In genomic region chr7:44747115-44747514, GRCm38 (mm10) we compare ENCODE assay signal across 11 mouse cellular contexts. TPM values are rescaled to one million over a fixed set of nuclear protein-coding genes. Genes with fewer than 3 reads are reported as not detected.
A peak's percentile ranks its signal among the peaks of the same experiment; 100 is the strongest.
DNase-seq lines count a peak whose midpoint lies in the region; ATAC-seq and TF ChIP-seq lines count a peak whose summit lies in the region.
"Had no signal": no experiment of that assay in that cellular context is flagged by ENCODE, and none has a peak within 500 bp of the region (broad histone marks: within the 10 kb centered on the region; RNA-seq: fewer than 3 reads in every experiment).

No protein-coding gene starts in this region.

- WGBS in liver, embryonic 11.5 days, result 72% methylated on average over 4 of the region's 4 CpGs
- WGBS in forebrain, embryonic 13.5 days, result 65% methylated on average over 4 of the region's 4 CpGs
- WGBS in liver, postnatal 0 days (ENCODE audit: insufficient replicate concordance), result 68% methylated on average over 4 of the region's 4 CpGs

- H3K36me3 ChIP-seq in erythroblast, embryonic 14.5 days (ENCODE audit: control insufficient read depth), result peaks cover 15% of the 10 kb centered on the region
- no peaks in the 10 kb centered on the region; the same call in 1 of the 2 replicates for H3K36me3 ChIP-seq in liver, embryonic 11.5 days (ENCODE audit: control insufficient read depth, insufficient read depth, low read length)
- H3K36me3 ChIP-seq in forebrain, embryonic 13.5 days (ENCODE audit: poor library complexity, severe bottlenecking), result peaks cover 2% of the 10 kb centered on the region
- peaks cover 3% of the 10 kb centered on the region; the same call in 1 of the 2 replicates for H3K36me3 ChIP-seq in liver, postnatal 0 days (replicated peaks; ENCODE audit: insufficient read depth, low read length)

- TF ChIP-seq EP300 in liver, postnatal 0 days (IDR thresholded peaks at IDR 0.05; ENCODE audit: low read depth), result no peak

- H3K9me3 ChIP-seq in erythroblast, embryonic 14.5 days (ENCODE audit: control insufficient read depth, low read length), result 0 out of 2 replicates have a peak, but pooled peaks cover under 1% of the 10 kb centered on the region
- H3K9me3 ChIP-seq in liver, embryonic 11.5 days (ENCODE audit: control insufficient read depth, low read length), result no peaks in the 10 kb centered on the region
- no peaks in the 10 kb centered on the region for H3K9me3 ChIP-seq in forebrain, embryonic 13.5 days (replicated peaks)
- no peaks in the 10 kb centered on the region for H3K9me3 ChIP-seq in liver, postnatal 0 days (ENCODE audit: low read length)

- H3K4me3 ChIP-seq in erythroblast, embryonic 14.5 days (replicated peaks), result peak overlapping the region; percentile 80
- H3K4me3 ChIP-seq in liver, embryonic 11.5 days (ENCODE audit: low read depth, low read length), result peak overlapping the region; percentile 70
- H3K4me3 ChIP-seq in forebrain, embryonic 13.5 days, result no peak overlapping the region
- H3K4me3 ChIP-seq in liver, postnatal 0 days (ENCODE audit: low read depth, low read length), result no peak overlapping the region

- H3K4me1 ChIP-seq in erythroblast, embryonic 14.5 days (ENCODE audit: control insufficient read depth), result peaks cover 57% of the 10 kb centered on the region
- H3K4me1 ChIP-seq in liver, embryonic 11.5 days (replicated peaks; ENCODE audit: control insufficient read depth, insufficient read depth, low read length), result peaks cover 18% of the 10 kb centered on the region
- peaks cover 30% of the 10 kb centered on the region for H3K4me1 ChIP-seq in forebrain, embryonic 13.5 days
- H3K4me1 ChIP-seq in liver, postnatal 0 days (ENCODE audit: insufficient read depth), result peaks cover 24% of the 10 kb centered on the region

- no peak for DNase-seq in liver, embryonic 11.5 days (ENCODE audit: low spot score)
- DNase-seq in liver, result no peak
- no peak for DNase-seq in liver, postnatal 0 days
- DNase-seq in adrenal gland, postnatal 10 days, result no peak
- no peak for DNase-seq in frontal cortex, adult 2 months (ENCODE audit: extremely low spot score in 1 of 2, low spot score in 1 of 2)

- H3K27me3 ChIP-seq in erythroblast, embryonic 14.5 days (ENCODE audit: control insufficient read depth), result peaks cover 14% of the 10 kb centered on the region
- H3K27me3 ChIP-seq in liver, embryonic 11.5 days (replicated peaks; ENCODE audit: control insufficient read depth, insufficient read depth, low read length), result no peaks in the 10 kb centered on the region
- no peaks in the 10 kb centered on the region for H3K27me3 ChIP-seq in forebrain, embryonic 13.5 days
- no peaks in the 10 kb centered on the region for H3K27me3 ChIP-seq in liver, postnatal 0 days (ENCODE audit: insufficient read depth, low read length)

- TF ChIP-seq CTCF in liver, postnatal 0 days (IDR thresholded peaks at IDR 0.05; ENCODE audit: low read depth), result no peak

- H3K9ac ChIP-seq in liver, embryonic 11.5 days (ENCODE audit: low read depth, low read length), result no peak overlapping the region
- H3K9ac ChIP-seq in forebrain, embryonic 13.5 days, result no peak overlapping the region
- no peak overlapping the region for H3K9ac ChIP-seq in liver, postnatal 0 days (replicated peaks)

- H3K27ac ChIP-seq in liver, embryonic 11.5 days (ENCODE audit: low read depth, low read length), result no peak overlapping the region
- no peak overlapping the region for H3K27ac ChIP-seq in forebrain, embryonic 13.5 days
- no peak overlapping the region for H3K27ac ChIP-seq in liver, postnatal 0 days (ENCODE audit: low read depth)

- no peak for ATAC-seq in erythroblast, adult 5-6 weeks (replicated peaks; ENCODE audit: low FRiP score, poor library complexity, severe bottlenecking)
- ATAC-seq in liver, embryonic 11.5 days (replicated peaks; ENCODE audit: low FRiP score), result no peak
- ATAC-seq in forebrain, embryonic 13.5 days, result no peak
- no peak for ATAC-seq in liver, postnatal 0 days

- peak overlapping the region; percentile 91 for H3K4me2 ChIP-seq in liver, embryonic 11.5 days
- H3K4me2 ChIP-seq in forebrain, embryonic 13.5 days, result peak overlapping the region; percentile 75
- H3K4me2 ChIP-seq in liver, postnatal 0 days (ENCODE audit: low read depth, low read length), result peak overlapping the region; percentile 77; the same call in 1 of the 2 replicates

RNA-seq across cellular contexts. Expression of gene Vrk3, which starts 1.1 kb away (rescaled TPM):
- polyA plus RNA-seq in erythroblast, embryonic 14.5 days (2012), result 16.3 and 18.4 TPM in 2 replicates
- total RNA-seq in erythroblast, adult 5-6 weeks (2015; ENCODE audit: low replicate concordance), result 21.5 and 24.0 TPM in 2 replicates
- 11.3 and 22.7 TPM in 2 replicates for total RNA-seq in erythroblast, adult 5-6 weeks (2017; ENCODE audit: low replicate concordance)
- polyA plus RNA-seq in liver, embryonic 11.5 days (2014; fragmentation: Nextera tagmentation; extraction: Ambion mirVana), result 36.4 and 39.2 TPM in 2 replicates
- polyA plus RNA-seq in forebrain, embryonic 13.5 days (2015; fragmentation: Nextera tagmentation; extraction: Ambion mirVana), result 38.7 and 39.0 TPM in 2 replicates
- polyA plus RNA-seq in liver, postnatal 0 days (2015; fragmentation: Nextera tagmentation; extraction: Ambion mirVana), result 19.1 and 19.3 TPM in 2 replicates
- total RNA-seq in adrenal gland, postnatal 10 days (2021), result 10 to 100 TPM; 34.3 to 40.2 TPM
- polyA plus RNA-seq in frontal cortex, adult 2 months (2012; rRNA removed), result 33.9 and 38.2 TPM in 2 replicates

RNA-seq across cellular contexts. Expression of gene Zfp473, which starts 3.7 kb away (rescaled TPM):
- polyA plus RNA-seq in erythroblast, embryonic 14.5 days (2012), result 0.03 and 0.07 TPM in 2 replicates
- 0.58 TPM in 1 of 2 replicates, not detected in the other for total RNA-seq in erythroblast, adult 5-6 weeks (2015; ENCODE audit: low replicate concordance)
- total RNA-seq in erythroblast, adult 5-6 weeks (2017; ENCODE audit: low replicate concordance), result 0.14 and 0.60 TPM in 2 replicates
- polyA plus RNA-seq in liver, embryonic 11.5 days (2014; fragmentation: Nextera tagmentation; extraction: Ambion mirVana), result 2.7 TPM in 2 replicates
- polyA plus RNA-seq in forebrain, embryonic 13.5 days (2015; fragmentation: Nextera tagmentation; extraction: Ambion mirVana), result 1.4 and 1.6 TPM in 2 replicates
- 0.14 and 0.24 TPM in 2 replicates for polyA plus RNA-seq in liver, postnatal 0 days (2015; fragmentation: Nextera tagmentation; extraction: Ambion mirVana)
- under 1 TPM; 0.33 to 0.45 TPM for total RNA-seq in adrenal gland, postnatal 10 days (2021)
- polyA plus RNA-seq in frontal cortex, adult 2 months (2012; rRNA removed), result 0.55 and 0.62 TPM in 2 replicates

RNA-seq across cellular contexts. Expression of gene Izumo2, which starts 38.6 kb away (rescaled TPM):
- not detected in 2 replicates for polyA plus RNA-seq in erythroblast, embryonic 14.5 days (2012)
- total RNA-seq in erythroblast, adult 5-6 weeks (2015; ENCODE audit: low replicate concordance), result not detected in 2 replicates
- total RNA-seq in erythroblast, adult 5-6 weeks (2017; ENCODE audit: low replicate concordance), result not detected in 2 replicates
- polyA plus RNA-seq in liver, embryonic 11.5 days (2014; fragmentation: Nextera tagmentation; extraction: Ambion mirVana), result not detected in 2 replicates
- polyA plus RNA-seq in forebrain, embryonic 13.5 days (2015; fragmentation: Nextera tagmentation; extraction: Ambion mirVana), result not detected in 2 replicates
- not detected in 2 replicates for polyA plus RNA-seq in liver, postnatal 0 days (2015; fragmentation: Nextera tagmentation; extraction: Ambion mirVana)
- total RNA-seq in adrenal gland, postnatal 10 days (2021), result not detected
- not detected in 2 replicates for polyA plus RNA-seq in frontal cortex, adult 2 months (2012; rRNA removed)
- total RNA-seq: hematopoietic stem cell, adult 5-6 weeks; left cerebral cortex, adult 2 months had no signal
- polyA plus RNA-seq: spleen, adult 2 months had no signal

Comparison
In these comparisons a context has a peak if more than half of its experiments do, and no peak if none do; other contexts are left out.
1. H3K4me3 ChIP-seq: peak in erythroblast, embryonic 14.5 days (single experiment) and liver, embryonic 11.5 days (single experiment); none in forebrain, embryonic 13.5 days (single experiment) and liver, postnatal 0 days (single experiment).
2. Peak in every context shown above with its lines, with median percentiles within 50 percentile points of each other: H3K4me2 ChIP-seq.